Mouse (Mus musculus) cortical plate, adult 2 months (tissue): ENCODE measurements around the gene Zfp354b.

Source experiments
- CTCF ChIP-seq: fragments of 200-500 bp; IDR thresholded peaks from 2 replicates; pipeline ENCODE4 v1.5.1; 2011; ENCODE audit warnings: mild to moderate bottlenecking, control low read depth, low read length; ENCODE audit not compliant: insufficient read depth; ENCODE audit errors: extremely low read depth
- POLR2A ChIP-seq: fragments of 200-500 bp; IDR thresholded peaks from 2 replicates; pipeline ENCODE4 v1.6.1; 2011; ENCODE audit warnings: mild to moderate bottlenecking, low read length, control low read depth; ENCODE audit not compliant: insufficient read depth; ENCODE audit errors: extremely low read depth

GRCm38 (mm10) chr11:50938435-50938834 is 7.0 kb upstream of the Zfp354b start:
- TF ChIP-seq CTCF: no peak
- TF ChIP-seq POLR2A: no peak
